Mouse (Mus musculus): ENCODE measurements around the gene Rps26. TPM values are rescaled to one million over a fixed set of nuclear protein-coding genes. Genes with fewer than 3 reads are reported as not detected.
A peak's percentile ranks its signal among the peaks of the same experiment; 100 is the strongest.

Rps26 gene
- 1,000 to 10,000 TPM; 1,759 to 1,796 TPM for polyA plus RNA-seq (2017; shearing (Covaris generic))

DNA sequence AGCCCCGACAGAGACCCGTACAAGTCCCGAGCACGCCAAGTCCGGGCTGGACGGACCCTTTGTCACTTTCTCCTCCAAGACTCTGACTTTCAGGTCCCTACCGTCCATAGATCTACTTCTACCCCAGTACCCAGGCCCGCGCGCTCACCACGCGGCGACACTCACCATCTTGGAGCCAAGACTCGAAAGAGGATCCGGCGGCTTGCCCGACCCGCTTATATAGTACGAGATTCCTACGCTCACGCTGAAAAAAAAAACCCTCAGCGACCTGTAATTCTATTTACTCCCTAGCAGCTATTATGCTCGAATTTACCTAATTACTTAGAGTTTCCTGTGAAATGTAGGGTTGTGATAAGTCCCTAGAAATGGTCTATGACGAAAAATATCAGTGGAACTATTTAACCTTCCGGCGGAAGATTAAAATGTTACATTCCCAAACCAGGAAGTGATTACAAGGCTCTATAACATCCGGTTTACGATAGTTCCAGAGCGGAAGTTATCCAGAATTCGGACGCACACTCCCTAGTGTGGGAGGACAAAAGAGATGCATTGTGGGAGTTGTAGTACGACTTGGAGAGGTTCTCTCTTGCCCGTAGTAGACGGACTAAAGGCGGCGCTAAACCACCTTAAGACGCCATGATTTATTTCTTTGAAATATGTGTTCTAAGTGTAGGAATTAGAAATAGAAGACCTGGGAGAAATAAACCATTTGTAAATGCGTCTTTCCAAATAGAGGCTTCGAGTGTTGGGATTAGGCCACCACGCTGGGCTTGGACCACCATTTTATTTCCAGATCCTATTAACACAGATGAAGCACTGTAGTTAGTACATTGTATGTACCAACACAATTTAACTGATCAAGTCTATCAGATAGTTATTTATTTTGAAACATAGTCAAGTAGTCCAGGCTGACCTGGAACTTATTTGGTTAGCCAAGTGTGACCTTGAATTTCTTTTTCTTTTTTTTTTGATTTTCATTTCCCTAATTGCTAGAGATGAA, at the start of gene Rps26:
Rps26 (minus strand) TSS at position 437 of the 1,000 bp plus-strand sequence.
- ATAC-seq, result peak; percentile 97

DNA sequence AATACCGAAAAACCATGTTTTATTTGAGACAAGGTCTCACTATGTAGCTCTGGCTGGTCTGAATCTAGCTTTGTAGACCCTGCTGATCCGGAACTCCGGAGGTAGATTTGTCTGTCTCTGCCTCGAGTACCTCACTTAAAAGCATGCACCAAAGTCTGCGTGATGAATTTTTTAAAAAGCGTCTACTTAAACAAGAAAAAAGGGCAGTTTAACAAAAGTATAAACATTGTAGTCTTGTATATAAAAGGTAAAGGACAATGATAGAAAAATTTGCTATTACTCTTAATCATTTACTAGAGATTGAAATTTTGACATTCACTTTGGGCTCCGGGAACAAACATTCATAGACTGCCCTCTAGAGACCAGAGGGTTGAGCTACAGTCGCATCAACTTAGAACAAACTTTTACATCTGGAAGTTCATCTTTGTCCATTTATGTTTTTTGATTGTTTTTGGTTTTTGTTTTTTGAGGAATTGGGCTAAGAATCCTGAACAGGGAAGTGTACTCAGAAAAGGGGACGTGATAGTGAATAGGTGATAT, 48.0 kb upstream of the Rps26 start:
- ATAC-seq, result peak; percentile 58

DNA sequence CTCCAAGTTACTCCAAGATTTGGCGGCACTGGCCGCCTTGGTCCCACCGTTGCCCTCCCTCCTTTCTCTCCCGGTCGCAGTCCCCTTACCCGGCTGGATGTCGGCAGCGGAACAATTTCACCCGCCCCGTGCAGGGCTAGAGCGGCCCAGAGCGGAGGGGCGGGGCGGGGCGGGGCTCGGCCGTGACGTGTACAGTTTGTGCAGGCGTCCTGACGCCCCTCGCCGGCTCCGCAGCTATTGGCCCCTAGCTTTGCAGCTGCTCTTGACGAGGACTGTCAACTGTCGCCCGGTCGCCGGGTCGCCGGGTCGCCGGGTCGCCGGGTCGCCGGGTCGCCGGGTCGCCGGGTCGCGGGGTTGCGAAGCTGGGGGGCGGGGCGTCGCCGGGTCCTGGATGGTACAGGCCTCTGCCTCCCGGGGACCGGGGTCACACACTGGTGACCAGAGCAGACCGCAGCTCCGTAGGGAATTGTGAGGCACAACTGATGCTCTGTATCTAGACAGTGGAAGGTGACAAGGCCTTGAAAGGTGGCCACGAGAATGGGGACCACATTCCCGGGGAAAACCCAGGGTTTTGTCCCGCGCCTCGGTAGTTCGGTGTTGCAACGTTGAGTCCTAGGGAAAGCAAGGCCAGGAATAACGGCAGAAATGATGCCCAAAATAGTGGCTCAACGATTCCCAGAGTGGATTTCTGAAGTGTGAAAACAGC, 47.4 kb upstream of the Rps26 start, which contains the start of gene Suox:
Suox (minus strand) TSS at position 311 of the 706 bp plus-strand sequence.
- peak; percentile 89 for ATAC-seq

DNA sequence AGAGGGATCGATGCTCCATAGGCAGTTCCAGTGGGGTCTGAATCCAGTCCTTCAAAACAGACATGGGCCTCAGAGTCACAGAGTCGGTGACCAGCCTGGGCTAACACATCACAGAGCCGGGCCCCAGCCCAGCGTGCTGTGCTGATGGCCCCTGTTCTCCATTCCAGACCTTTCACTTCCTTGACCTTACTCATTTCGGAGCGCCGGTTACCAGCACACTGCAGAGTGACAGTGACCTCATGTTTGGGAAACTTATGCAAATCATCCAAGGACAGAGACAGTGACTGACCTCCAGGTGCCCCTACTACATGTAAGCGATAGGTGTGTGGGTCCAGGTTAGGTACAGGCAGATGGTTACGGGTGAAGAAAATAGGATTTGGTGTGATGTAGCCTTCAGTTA, 44.6 kb upstream of the Rps26 start:
- ATAC-seq, result no peak

DNA sequence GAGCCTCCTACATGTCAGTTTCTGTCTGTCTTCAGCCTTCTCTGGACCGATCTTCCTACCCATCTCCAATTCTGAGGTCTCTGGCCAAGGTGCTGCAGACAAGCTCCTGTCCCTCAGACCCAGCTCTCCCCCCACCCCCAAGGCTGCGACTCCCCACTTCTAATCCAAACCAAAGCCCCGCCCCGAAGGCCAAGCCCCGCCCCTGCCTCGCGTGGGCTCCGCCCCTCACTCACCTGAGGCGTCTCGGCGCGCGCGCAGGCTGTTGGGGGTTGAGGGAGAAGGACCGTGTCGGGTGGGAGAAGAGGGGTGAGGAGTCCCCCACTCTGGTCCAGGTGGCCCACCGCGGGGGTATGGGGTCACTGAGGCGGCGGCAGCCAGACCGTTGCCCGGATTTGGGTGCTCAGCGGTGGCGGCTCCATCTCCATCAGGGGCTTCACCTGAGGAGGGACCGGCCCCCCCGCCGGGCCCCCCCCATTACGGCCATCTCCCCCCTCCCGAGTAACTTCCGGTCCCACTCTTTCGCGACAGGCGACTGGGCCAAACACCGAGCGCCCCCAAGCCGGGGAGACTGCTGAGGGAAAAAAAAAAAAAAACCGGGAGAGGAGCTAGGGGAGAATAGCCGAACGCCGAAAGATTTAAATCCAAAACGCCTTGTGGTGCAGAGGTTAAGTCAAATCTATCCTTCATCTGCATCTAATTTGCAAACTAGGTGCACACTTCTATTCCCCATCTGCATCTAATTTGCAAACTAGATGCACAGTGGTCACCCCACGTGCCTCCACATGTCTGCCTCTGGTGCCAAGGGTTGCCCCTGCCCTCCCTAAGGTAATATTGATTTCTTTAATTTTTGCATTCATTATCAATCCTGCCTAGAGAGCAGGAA, 42.5 kb upstream of the Rps26 start:
- no peak for ATAC-seq

DNA sequence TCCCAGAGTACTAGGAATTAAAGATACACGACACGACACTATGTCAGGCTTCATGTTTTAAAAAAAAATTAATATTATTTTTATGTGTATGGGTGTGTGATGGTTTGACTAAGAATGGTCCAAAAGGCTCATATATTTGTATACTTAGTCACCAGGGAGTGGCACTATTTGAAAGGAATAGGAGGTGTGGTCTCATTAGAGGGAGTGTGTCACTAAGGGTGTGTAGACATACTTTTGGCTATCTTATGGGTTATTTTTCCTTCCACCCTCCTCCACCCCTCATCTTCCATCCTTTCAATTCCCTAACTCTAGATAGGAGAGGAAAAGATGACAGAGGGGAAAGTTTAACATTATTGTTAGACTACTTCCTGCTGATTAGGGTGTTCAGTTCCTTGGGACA, 39.3 kb upstream of the Rps26 start:
- no peak for ATAC-seq

DNA sequence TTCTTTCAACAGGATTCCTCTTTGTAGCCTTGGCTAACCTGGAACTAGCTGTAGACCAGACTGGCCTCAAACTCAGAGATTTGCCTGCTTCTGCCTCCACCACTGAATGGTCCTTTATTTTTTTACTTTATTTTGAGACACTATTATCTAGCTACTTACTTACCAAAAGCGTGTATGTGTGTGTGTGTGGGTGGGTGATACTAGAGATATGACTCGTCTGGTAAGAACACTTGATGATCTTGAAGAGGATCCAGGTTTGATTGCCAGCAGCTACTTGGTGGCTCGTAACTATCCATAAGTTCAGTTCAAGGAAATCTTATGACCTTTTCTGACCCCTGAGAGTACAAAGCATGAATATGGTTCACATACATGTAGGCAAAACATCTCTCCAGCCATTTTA, 38.8 kb upstream of the Rps26 start:
- ATAC-seq, result no peak

DNA sequence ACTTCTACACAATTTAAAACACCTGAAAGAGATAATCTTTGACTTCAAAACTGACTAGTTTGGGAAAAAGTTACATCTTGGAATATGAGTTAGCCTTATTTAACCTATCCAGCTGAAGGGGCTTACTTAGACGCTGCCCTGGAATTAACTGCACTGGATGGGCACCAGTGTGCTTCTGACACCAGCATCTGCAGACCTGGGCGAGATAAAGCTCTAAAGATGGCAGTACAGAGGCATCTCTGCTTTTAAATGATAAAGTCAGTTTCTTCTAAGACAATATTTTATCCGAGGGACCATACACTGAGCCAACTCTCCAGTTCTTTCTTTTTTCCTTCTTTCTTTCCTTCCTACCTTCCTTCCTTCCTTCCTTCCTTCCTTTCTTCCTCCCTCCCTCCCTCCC, 38.3 kb upstream of the Rps26 start:
- no peak for ATAC-seq

DNA sequence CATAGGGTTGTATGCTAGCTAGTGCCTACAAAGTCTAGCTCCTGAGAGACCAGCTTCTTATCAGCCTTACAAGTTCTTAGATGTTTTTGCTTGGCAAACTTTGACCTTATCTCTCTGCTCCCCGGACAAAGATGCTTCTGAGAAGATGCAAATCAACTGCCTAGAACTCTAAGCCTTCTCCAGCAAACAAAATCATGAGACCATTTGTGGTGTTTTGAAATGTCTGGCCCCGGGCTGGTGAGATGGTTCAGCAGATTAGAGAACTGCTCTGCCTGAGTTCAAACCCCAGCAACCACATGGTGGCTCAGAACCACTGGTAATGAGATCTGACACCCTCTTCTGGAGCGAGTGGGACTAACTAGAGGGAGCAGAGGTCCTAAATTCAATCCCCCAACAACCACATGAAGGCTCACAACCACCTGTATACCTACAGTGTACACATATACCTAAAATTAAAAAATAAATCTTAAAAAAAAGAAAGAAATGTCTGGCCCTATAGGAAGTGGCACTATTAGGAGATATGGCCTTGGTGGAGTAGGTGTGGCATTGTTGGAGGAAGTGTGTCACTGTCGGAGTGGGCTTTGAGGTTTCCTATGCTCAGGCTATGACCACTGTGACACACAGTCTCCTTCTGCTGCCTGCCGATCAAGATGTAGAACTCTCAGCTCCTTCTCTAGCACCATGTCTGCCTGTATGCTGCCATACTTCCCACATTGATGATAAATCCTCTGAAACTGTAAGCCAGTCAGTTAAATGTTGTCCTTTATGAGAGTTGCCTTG, 37.1 kb upstream of the Rps26 start:
- ATAC-seq, result peak; percentile 70

DNA sequence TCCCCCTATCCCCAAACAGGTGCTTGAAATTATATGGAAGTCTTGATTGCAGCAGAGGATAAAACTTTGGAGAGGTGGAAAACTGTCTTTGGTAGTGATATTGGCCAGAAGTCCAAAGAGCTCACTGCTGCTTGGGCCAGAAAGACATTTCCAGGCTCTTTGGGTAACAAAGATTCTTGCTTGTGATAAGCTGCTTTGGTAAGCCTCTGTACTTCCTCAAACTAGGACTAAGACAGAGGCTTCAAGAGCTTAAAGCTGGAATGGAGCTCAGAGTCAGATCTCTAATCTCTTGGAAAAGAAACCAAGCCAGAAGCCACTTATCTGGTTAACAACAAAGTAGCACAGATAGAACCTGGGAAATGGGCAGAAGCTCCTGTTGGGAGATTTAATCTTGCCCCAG, 35.9 kb upstream of the Rps26 start:
- ATAC-seq, result no peak

DNA sequence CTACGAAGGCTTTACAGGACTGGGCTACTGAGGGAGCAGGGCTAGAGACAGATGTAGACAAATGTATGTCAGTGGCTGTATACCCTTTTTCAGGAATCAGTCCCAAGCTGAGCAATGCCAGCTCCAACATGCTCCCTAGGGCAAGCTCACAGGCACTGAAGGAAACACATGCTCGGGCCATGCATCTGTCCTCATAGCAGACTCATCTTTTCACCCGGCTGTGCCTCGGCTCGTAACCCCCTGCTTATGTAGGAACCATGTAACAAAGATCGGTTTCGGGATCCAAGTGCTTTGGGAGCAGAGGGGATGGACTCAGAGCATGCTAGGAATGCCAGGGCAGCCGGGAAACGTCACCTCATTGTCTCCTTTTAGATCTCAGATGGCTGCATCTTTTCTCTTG, 32.9 kb upstream of the Rps26 start:
- no peak for ATAC-seq

DNA sequence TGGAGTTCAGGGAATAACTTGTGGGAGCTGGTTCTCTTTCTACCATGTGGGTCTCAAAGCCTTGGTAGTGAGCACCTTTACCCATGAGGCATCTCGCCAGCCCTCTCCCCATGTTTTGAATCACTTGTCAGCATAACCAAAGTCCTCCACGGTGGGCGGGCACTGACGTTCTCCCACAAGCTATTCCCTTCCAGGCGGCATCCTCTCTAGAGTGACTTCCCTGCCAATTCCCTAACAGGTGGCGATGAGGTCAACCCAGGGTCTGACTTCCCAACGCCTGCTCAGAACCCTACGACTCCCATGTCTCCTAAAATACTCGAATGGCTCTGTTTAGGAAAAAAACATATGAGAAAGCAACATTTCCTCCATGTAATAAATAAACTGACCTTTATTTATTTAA, 31.3 kb upstream of the Rps26 start:
- no peak for ATAC-seq

DNA sequence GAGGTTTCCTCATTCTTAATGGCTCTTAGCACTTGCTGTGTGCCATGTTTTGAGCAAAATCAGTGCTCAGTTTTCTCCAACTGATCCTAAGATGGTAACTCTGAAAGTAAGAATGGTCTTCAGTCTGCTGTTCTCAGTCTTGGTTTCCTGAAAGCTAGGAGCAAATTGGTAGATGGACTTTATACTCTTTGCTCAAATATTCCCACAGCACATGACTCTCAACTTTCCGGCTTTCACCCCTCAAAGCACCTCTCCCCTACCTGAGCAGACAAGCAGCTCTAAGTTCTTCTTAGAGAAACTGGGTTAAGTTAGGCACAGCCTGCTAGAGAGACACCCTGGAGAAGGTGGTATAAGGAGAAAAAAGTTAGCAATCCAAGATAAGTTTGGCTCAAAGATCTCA, 30.2 kb upstream of the Rps26 start:
- ATAC-seq, result no peak

DNA sequence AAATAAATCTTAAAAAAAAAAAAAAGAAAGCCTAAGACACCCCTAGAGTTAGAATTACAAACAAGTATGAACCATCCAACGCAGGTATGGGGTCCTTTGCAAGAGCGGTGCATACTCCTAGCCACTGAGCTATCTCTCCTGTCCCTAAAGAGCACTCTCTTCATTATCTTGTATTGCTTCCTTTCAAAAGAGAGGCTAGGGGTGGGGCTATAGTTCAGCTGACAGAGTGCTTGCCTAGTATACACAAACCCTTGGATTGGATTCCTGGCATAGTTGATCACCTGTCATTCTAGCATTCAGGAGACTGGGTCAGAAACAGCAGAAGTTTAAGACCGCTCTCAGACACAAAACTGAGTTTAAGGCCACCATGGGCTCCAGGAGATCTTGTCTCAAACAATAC, 28.7 kb upstream of the Rps26 start:
- ATAC-seq, result no peak

DNA sequence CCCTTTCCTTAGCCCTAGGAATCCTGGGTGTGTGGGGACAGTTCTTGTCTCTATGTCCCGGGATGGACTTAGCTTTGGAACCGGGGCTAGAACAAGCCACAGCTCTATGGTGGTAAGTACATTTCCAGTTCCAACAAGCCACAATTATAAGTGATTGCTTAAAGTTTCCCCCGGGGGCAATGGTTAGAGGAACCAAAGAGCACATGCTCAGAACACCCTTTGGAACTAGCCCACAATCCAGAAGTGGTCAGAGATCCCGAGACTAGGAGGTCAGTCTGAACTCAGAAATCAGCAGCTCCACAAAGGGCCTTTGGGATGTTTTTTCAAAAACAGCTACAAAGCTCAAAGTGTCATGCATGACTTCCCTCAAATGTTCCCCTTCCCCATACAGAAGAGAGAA, 27.3 kb upstream of the Rps26 start:
- no peak for ATAC-seq

DNA sequence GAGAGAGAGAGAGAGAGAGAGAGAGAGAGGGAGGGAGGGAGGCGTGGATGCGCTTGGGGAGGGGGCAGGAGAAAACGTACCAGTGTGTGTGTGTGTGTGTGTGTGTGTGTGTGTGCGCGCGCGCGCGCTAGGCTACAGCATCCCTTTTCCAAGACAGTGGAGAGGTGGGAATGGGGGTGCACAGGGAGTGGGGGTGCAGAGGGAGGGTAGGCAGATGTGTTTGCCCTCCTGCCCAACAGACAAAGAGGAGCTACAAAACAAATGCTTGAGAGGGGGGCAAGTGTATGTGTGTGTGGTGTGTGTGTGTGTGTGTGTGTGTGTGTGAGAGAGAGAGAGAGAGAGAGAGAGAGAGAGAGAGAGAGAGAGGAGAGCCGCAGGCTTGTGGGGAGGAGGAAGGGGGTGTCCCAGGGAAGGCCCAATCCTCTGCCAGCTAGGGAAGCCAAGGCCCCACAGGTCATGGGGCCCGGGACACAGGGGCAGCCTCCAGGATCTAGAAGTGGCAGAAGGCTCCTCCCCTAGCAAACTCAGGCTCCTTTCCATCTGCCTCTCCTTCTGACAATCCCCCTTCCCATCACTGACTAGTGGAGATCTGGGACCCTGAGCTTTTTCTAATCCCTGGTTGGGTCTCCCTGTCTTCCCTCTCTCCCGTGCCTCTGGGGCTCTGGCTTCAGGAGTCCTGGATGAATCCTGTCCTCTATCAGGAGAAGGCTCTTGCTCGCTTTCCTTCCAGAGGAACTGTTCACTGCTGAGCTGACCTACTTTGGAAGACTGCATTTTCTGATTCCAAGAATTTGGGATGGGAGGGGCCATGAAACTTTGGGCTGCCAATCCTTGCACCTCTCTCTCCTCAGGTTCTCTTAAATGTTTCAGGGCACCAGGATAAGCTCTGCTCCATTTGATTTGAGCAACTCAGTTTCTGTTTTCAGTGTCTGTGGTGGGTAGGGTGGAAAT, 19.9 kb upstream of the Rps26 start:
- peak; percentile 52 for ATAC-seq

DNA sequence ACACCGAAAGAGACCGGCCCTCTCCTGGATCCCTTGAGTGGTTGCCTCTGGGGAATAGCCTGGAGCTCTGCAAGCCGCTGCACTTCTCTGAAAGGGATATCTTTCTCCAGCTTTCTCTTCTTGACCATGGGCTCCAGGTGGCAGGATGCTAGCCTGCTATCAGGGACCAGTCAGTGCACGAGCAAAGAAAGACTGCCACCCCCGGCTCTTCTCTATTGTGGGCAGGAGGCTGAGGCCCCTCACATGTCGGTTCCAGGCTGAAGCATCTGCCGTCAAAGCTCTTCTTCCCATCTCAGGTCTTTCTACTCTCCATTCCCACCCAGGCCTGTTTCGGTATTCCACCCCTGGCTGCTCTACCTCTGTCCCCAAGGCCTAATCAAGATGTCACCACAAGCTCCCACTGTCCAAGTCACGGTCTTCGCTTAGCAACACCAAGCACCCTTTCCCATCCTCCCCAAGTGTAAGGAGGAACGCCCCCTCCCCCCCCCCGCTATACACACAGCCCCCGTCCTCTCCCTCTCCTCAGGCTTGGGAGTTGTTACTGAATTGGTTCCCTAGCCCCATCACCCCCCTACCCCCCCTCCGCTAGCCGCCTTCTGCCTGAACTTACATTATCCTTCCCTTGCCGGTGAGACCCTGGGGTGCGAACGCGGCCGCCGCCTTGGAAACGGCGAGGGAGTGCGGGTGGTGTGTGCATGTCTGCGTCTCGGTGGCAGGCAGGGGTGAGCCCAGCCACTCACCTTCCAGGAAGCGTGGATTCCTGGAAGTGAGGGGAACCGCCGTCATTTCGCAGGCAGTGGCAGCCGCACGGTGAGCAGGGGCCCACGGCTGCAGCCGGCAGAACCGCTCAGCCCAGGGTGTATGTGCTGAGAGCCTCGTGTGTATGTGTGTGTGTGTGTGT, 18.8 kb upstream of the Rps26 start, which contains the start of gene Ikzf4:
Ikzf4 (minus strand) TSS at position 881 of the 901 bp plus-strand sequence.
- peak; percentile 33 for ATAC-seq

DNA sequence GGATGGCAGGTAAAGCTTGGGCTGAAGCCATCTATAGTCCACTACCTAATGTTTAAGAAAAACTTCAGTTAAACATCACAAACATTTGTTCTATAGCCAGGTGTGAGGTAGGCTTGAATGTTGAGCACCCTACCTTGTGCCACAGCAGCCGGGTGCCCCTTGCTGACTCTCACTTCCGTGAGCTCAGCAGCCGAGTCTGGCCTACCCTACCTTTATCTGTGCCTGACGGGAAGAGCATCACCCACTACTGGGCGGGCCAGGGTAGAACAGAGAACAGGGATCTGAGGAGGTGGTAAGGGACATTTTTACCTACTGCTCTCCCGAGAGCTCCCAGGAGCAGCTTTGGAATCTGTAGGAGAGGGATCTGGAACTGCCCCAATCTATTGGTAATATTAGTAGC, 16.2 kb upstream of the Rps26 start:
- ATAC-seq, result peak; percentile 64

DNA sequence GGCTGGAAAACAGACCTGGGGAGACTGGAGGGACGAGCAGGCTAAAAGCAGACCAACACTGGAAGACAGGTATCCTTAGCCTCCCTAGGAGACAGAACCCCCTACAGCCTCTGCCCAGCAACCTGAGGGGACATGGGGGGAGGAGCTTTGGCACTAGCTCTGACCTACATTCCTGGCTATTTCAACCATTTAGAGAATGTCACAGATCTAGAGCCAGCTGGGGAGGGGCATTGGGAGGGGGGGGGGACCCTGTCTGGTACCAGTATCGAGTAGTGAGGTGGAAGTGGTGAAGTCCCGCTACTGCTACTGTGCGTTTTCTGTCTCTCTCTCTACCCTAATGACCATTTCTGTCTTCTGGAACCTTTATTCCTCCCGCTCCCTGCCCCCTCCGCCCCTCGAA, 15.3 kb upstream of the Rps26 start:
- no peak for ATAC-seq

All from activated CD4-positive, CD25-positive, alpha-beta regulatory T cell, adult 4 months (primary cell).